Mouse (Mus musculus) liver, postnatal 0 days (tissue): ENCODE data around the gene Arf3.

Source experiments
- CTCF ChIP-seq: sonication (generic); IDR thresholded peaks from 2 replicates; pipeline ENCODE4 v1.5.1; 2016; ENCODE audit warnings: antibody characterized with exemption, low read depth
- EP300 ChIP-seq: IDR thresholded peaks from 2 replicates; pipeline ENCODE4 v1.6.1; 2016; ENCODE audit warnings: antibody characterized with exemption, low read depth, mild to moderate bottlenecking

DNA sequence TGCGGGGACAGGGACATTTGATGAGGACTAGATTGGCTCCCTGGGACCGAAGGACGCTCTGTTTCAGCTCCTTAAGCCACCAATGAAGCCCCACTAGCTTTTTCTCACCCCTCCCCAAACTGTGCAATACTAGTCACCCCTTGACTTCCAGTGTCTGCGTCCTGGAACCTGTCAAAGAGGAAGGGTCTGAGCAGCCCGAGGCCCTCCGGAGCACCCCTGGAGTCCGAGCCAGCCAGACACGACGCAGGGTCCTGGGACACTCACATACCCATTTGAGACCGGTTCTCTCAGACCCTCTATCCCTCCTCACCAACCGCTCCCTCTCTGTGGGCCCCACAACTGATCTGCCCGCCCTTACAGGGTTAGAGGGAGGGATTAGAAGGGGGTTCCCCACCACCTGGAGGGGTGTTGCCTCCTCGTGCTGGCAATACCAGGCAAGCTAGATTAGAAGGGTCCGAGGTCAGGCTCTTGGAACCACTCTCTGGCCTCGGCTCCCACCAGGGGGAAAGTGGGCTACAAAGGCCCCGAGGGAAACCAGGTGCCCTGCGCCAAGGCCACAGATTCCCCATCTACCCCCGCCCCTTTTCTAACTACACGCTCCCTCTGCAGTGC, 14.1 kb upstream of the Arf3 start:
- TF ChIP-seq EP300 (no peak), CTCF (no peak)
